Mouse (Mus musculus) forebrain, embryonic 13.5 days (tissue): ENCODE results near the gene Gpatch2l. TPM values are rescaled to one million over a fixed set of nuclear protein-coding genes. Genes with fewer than 3 reads are reported as not detected.

Source experiments
- ATAC-seq: fragments of 200-750 bp; cut with Nextera tagmentation; 2 replicates; pipeline ENCODE4 v1.8.0; 2017
- H3K27ac ChIP-seq: fragments of 300-500 bp; sonication (generic); 2 replicates; pipeline ENCODE4 v1.5.1; 2015; ENCODE audit warnings: inconsistent platforms, mild to moderate bottlenecking, moderate library complexity
- H3K27me3 ChIP-seq: fragments of 300-500 bp; sonication (generic); 2 replicates; pipeline ENCODE4 v1.6.1; 2015; ENCODE audit warnings: mild to moderate bottlenecking, inconsistent platforms
- H3K36me3 ChIP-seq: fragments of 300-500 bp; sonication (generic); 2 replicates; pipeline ENCODE4 v1.6.1; 2015; ENCODE audit warnings: mild to moderate bottlenecking, inconsistent platforms; ENCODE audit not compliant: poor library complexity, severe bottlenecking
- H3K4me1 ChIP-seq: fragments of 300-500 bp; sonication (generic); 2 replicates; pipeline ENCODE4 v1.6.1; 2015; ENCODE audit warnings: inconsistent platforms
- H3K4me2 ChIP-seq: fragments of 300-500 bp; sonication (generic); 2 replicates; pipeline ENCODE4 v1.6.1; 2015; ENCODE audit warnings: inconsistent platforms, mild to moderate bottlenecking, moderate library complexity
- H3K4me3 ChIP-seq: fragments of 300-500 bp; sonication (generic); 2 replicates; pipeline ENCODE4 v1.5.1; 2015; ENCODE audit warnings: mild to moderate bottlenecking, inconsistent platforms
- H3K9ac ChIP-seq: fragments of 300-500 bp; sonication (generic); 2 replicates; pipeline ENCODE4 v1.6.1; 2015; ENCODE audit warnings: mild to moderate bottlenecking, inconsistent platforms
- H3K9me3 ChIP-seq: fragments of 300-500 bp; sonication (generic); replicated peaks from 2 replicates; pipeline ENCODE4 v1.6.1; 2016; ENCODE audit warnings: inconsistent platforms
- WGBS: fragments of 180-500 bp; shearing (Covaris S2); methylation state at CpG from one replicate; pipeline ENCODE4 v1.1.7; 2015; 5-methylcytosine and 5-hydroxymethylcytosine counted together
- polyA plus RNA-seq: library from polyadenylated mRNA; unstranded; fragments of >200 nt; fragmentation: Nextera tagmentation; extraction: Ambion mirVana; gene quantifications from 2 replicates; pipeline ENCODE4 v1.2.1, GENCODE M21; 2015

The Gpatch2l gene
- polyA plus RNA-seq, 1 experiment from 2014 or later = 22.6 TPM

DNA sequence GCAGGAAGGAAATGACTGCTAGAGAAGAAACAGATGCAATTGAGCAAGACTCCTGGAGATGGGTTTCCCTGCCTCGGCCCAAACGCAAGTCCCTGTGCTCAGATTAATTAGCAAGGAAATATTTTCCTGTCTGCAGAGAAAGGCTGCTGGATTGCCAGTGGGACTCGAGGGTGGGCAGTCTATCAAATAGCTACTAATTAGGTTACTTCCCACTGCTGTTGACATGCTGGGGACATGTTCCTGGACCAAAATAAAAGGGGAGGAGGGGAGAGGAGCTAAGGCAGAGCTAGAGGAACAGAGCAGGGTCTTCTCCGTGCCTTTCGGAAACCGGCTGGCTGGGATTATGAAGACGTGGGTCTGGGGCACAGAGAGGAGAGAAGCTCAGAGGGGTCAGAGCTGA lies 95.2 kb downstream of the Gpatch2l start:
- 24% methylated on average over 7 of the region's 7 CpGs for WGBS
- no peak overlapping the region; the same call in 1 of the 2 replicates for H3K27ac ChIP-seq
- H3K9ac ChIP-seq = no peak overlapping the region
- H3K9me3 ChIP-seq = no peaks in the 10 kb centered on the region; the same call in 1 of the 2 replicates
- no peak overlapping the region for H3K4me3 ChIP-seq
- H3K27me3 ChIP-seq = peaks cover 4% of the 10 kb centered on the region; the same call in 1 of the 2 replicates
- ATAC-seq = peak; percentile 38; the same call in 1 of the 2 replicates
- no peak overlapping the region for H3K4me2 ChIP-seq
- no peaks in the 10 kb centered on the region for H3K36me3 ChIP-seq
- H3K4me1 ChIP-seq = peaks cover 19% of the 10 kb centered on the region

Other genes with a start within 250 kb of the Gpatch2l start
- 5.7 and 5.9 TPM in 2 replicates for gene Tgfb3, start 162.8 kb upstream of the Gpatch2l start, polyA plus RNA-seq
- 91.3 and 104 TPM in 2 replicates for gene Ift43, start 159.3 kb upstream of the Gpatch2l start, polyA plus RNA-seq
- 0.05 and 0.13 TPM in 2 replicates for gene Esrrb, start 119.3 kb downstream of the Gpatch2l start, polyA plus RNA-seq